Mouse (Mus musculus): ENCODE data around the gene Ivd. TPM values are rescaled to one million over a fixed set of nuclear protein-coding genes. Genes with fewer than 3 reads are reported as not detected.

The Ivd gene
- total and polyA plus RNA-seq, 3 experiments = 25.5 to 29.3 (median 27.6) TPM

DNA sequence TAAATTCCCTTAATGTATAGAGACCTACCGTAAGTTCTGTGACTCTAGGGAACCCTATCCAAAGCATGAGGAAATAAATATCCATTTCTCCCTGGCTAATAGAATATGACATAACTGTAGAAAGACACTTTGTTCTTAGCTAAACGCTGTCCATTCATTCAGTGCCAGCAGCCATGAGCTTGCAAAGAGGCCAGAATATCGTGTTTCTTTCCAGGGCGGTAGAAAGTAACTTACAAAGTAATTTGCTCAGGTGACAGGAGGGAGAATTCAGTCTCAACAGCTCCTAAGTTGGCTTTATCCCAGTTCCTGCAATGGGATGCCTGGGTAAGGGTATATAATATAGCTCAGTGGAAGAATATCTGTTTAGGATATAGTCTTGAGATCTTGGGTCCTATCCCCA, 37.4 kb upstream of the Ivd start:
- H3K27me3 ChIP-seq (replicated peaks) = no peaks in the 10 kb centered on the region
- in situ Hi-C loops (cut with MboI; ENCODE audit: low pct_ligation_motif_present, low pct_unique_long_range_greater_than_20kb, low sequenced_read_pairs) (no loop called here), dilution Hi-C loops (cut with MboI; ENCODE audit: extremely low pct_ligation_motif_present, extremely low pct_unique_long_range_greater_than_20kb, low sequenced_read_pairs) (no loop called here)
- no peak overlapping the region for H3K4me2 ChIP-seq (ENCODE audit: insufficient read depth, low read depth, poor library complexity, severe bottlenecking)
- H3K27ac ChIP-seq (ENCODE audit: insufficient read depth, low read depth) = no peak overlapping the region
- H3K9ac ChIP-seq (ENCODE audit: insufficient read depth, low read depth) = no peak overlapping the region
- H3K4me3 ChIP-seq (replicated peaks in 1 of 3; ENCODE audit: low read depth in 2 of 3, low read length in 2 of 3, poor library complexity in 1 of 3) = no peak overlapping the region
- H3K36me3 ChIP-seq (replicated peaks in 1 of 2; ENCODE audit: control insufficient read depth in 1 of 2, insufficient read depth in 1 of 2, low read length in 1 of 2) = peaks cover 45 to 87% of the 10 kb centered on the region in 2 experiments
- no peaks in the 10 kb centered on the region for H3K4me1 ChIP-seq (ENCODE audit: control insufficient read depth in 1 of 2, insufficient read depth in 2 of 2)
- H3K9me3 ChIP-seq (replicated peaks; ENCODE audit: low read length) = peaks cover 23% of the 10 kb centered on the region
- no peaks in the 10 kb centered on the region for H3K79me2 ChIP-seq (replicated peaks; ENCODE audit: control insufficient read depth, extremely low read depth, insufficient read depth, poor library complexity, severe bottlenecking)
- DNase-seq (ENCODE audit: extremely low read depth) = no peak
- TF ChIP-seq ELF1 (IDR thresholded peaks at IDR 0.05; ENCODE audit: low read depth, low read length) (no peak), JUND (conservative IDR thresholded peaks at IDR 0.05; ENCODE audit: low read depth, low read length) (no peak), MYC (IDR thresholded peaks at IDR 0.05; ENCODE audit: low read depth, low read length) (no peak), BHLHE40 (IDR thresholded peaks at IDR 0.05; ENCODE audit: low read depth, low read length) (no peak), MAFK (IDR thresholded peaks at IDR 0.05; ENCODE audit: insufficient replicate concordance, low read length) (no peak), PAX5 (IDR thresholded peaks at IDR 0.05; ENCODE audit: low read length) (no peak)

DNA sequence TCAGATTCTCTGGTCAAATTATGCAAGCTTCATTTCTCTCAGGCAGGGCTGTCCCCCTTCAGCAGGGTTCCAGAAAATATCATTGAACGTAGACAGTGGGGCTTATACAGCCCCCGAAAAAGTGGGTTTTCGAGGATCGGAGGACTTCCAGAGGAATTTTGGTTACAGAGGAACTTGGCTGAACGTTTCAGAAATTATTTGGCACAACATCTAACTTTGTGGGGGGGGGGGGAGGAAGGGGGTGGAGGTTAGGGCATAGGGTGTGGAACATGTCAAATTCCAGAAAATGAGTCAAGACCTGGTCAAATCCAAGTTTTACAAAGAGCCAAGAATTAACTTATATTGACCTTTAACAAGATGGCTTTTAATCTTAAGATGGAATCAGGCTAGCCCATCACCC, 32.7 kb upstream of the Ivd start:
- Histone ChIP-seq H3K27ac (ENCODE audit: insufficient read depth, low read depth) (no peak overlapping the region), H3K9me3 (replicated peaks; ENCODE audit: low read length) (peaks cover 15% of the 10 kb centered on the region), H3K4me1 (ENCODE audit: control insufficient read depth in 1 of 2, insufficient read depth in 2 of 2) (no peaks in the 10 kb centered on the region), H3K4me3 (replicated peaks in 1 of 3; ENCODE audit: low read depth in 2 of 3, low read length in 2 of 3, poor library complexity in 1 of 3) (no peak overlapping the region), H3K79me2 (replicated peaks; ENCODE audit: control insufficient read depth, extremely low read depth, insufficient read depth, poor library complexity, severe bottlenecking) (no peaks in the 10 kb centered on the region), H3K36me3 (replicated peaks in 1 of 2; ENCODE audit: control insufficient read depth in 1 of 2, insufficient read depth in 1 of 2, low read length in 1 of 2) (peaks cover 59 to 95% of the 10 kb centered on the region in 2 experiments), H3K4me2 (ENCODE audit: insufficient read depth, low read depth, poor library complexity, severe bottlenecking) (no peak overlapping the region), H3K27me3 (replicated peaks) (no peaks in the 10 kb centered on the region), H3K9ac (ENCODE audit: insufficient read depth, low read depth) (no peak overlapping the region)
- in situ Hi-C loops (cut with MboI; ENCODE audit: low pct_ligation_motif_present, low pct_unique_long_range_greater_than_20kb, low sequenced_read_pairs) = no loop called here
- DNase-seq (ENCODE audit: extremely low read depth) = no peak
- TF ChIP-seq HCFC1 (IDR thresholded peaks at IDR 0.05; ENCODE audit: low read depth, low read length) (no peak), GABPA (IDR thresholded peaks at IDR 0.05; ENCODE audit: insufficient replicate concordance, low read depth, low read length) (no peak), BHLHE40 (IDR thresholded peaks at IDR 0.05; ENCODE audit: low read depth, low read length) (no peak), CHD2 (IDR thresholded peaks at IDR 0.05; ENCODE audit: low read length) (no peak), ZMIZ1 (IDR thresholded peaks at IDR 0.05; ENCODE audit: low read depth, low read length) (no peak), ZKSCAN1 (IDR thresholded peaks at IDR 0.05; ENCODE audit: borderline replicate concordance, low read depth, low read length) (no peak), ZC3H11A (IDR thresholded peaks at IDR 0.05; ENCODE audit: low read depth, low read length) (no peak), MXI1 (IDR thresholded peaks at IDR 0.05; ENCODE audit: low read depth, low read length) (no peak), MYC (IDR thresholded peaks at IDR 0.05; ENCODE audit: low read depth, low read length) (no peak), IRF4 (IDR thresholded peaks at IDR 0.05; ENCODE audit: low read depth, low read length) (no peak), MEF2A (IDR thresholded peaks at IDR 0.05; ENCODE audit: borderline replicate concordance, low read depth, low read length) (no peak), E2F4 (IDR thresholded peaks at IDR 0.05; ENCODE audit: insufficient replicate concordance, low read depth, low read length) (no peak), MAZ (IDR thresholded peaks at IDR 0.05; ENCODE audit: low read depth, low read length) (no peak), KAT2A (IDR thresholded peaks at IDR 0.05; ENCODE audit: insufficient replicate concordance, low read length) (no peak), SIN3A (IDR thresholded peaks at IDR 0.05; ENCODE audit: low read length) (no peak), JUN (IDR thresholded peaks at IDR 0.05; ENCODE audit: insufficient read depth, low read depth, low read length) (no peak), RAD21 (IDR thresholded peaks at IDR 0.05; ENCODE audit: low read depth, low read length) (no peak), POLR2AphosphoS2 (IDR thresholded peaks at IDR 0.05; ENCODE audit: low read depth, low read length) (no peak), ELF1 (IDR thresholded peaks at IDR 0.05; ENCODE audit: low read depth, low read length) (no peak)
- dilution Hi-C loops (cut with MboI; ENCODE audit: extremely low pct_ligation_motif_present, extremely low pct_unique_long_range_greater_than_20kb, low sequenced_read_pairs) = no loop called here
